Mouse (Mus musculus): ENCODE data around the gene Ribc2. TPM values are rescaled to one million over a fixed set of nuclear protein-coding genes. Genes with fewer than 3 reads are reported as not detected.

The Ribc2 gene
- polyA plus RNA-seq, 1 experiment from 2014 or later, result 0.15 TPM

DNA sequence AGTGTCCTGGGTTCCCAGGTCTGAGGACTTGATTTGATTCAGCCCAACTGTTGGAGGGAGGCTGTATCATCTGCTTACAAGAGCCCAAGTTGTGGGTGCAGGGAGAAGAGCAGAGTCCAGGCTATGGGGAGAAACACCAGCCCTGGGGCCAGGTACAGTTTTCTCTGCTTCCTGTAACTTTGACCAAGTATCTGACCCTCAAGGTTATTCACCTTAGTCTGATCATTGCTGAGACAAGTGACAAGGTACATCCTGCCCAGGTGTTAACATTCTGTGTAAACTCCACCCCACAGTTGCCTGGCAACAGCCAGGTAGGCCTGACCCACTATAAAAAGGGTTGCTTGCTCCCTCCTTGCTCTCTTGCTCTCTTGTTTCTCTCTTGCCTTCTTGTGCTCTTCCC lies 29.5 kb downstream of the Ribc2 start:
- no peaks in the 10 kb centered on the region for H3K36me3 ChIP-seq
- H3K4me3 ChIP-seq, result no peak overlapping the region
- H3K27ac ChIP-seq, result no peak overlapping the region
- DNase-seq (ENCODE audit: low spot score), result no peak
- no peaks in the 10 kb centered on the region for H3K9me3 ChIP-seq
- peaks cover 20% of the 10 kb centered on the region for H3K27me3 ChIP-seq (ENCODE audit: insufficient read depth, poor library complexity, severe bottlenecking)
- peaks cover 38% of the 10 kb centered on the region for H3K4me1 ChIP-seq

DNA sequence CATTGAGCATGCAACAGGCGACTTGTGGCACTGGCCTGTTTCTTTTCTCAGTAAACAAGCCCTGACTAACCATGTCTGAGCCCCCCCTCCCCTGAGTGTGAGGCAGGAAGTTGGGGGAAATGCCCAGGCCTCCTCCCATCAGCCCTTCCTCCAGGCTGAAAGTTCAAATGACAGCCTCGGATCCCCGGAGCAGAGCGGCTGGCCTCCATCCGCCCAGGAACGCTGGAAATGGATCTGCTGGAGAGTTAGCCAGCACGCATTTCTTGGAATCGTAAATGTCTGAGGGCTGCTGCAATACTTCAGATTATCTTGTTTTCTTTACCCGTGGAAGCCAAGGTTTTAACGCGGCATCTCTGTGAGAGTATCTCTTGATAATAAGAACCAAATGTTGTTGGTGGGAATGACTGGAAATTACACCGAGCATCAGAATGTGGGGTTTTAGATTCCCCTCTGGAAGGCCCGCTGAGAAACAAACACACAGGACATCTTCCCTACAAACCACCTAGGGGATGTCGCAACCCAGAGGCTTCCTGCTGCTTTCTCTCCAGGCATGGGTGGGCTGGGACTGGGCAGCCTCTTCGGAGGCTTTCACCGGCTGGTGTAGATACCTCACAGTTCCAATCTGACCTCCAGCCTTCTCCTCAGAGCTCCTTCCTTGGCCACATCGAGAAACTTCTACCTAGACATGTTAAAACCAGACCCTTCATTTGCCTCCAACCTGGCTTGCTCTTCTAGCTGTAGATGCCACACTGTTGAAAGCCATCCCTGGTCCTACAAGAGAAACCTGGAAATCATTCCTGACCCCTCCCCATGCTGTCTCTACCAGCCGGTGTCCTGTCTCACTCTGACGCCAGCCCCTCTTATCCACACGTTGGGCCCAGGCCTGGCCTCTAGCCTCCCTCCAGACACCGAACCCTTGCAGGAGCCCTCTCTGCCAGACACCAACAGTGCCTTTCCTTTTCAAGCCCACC lies 31.1 kb downstream of the Ribc2 start:
- Histone ChIP-seq H3K27ac (peak overlapping the region; percentile 57), H3K4me3 (0 out of 2 replicates have a peak overlapping the region, but pooled peaks have one; percentile 5), H3K27me3 (ENCODE audit: insufficient read depth, poor library complexity, severe bottlenecking) (peaks cover 20% of the 10 kb centered on the region), H3K36me3 (no peaks in the 10 kb centered on the region), H3K4me1 (peaks cover 38% of the 10 kb centered on the region), H3K9me3 (no peaks in the 10 kb centered on the region)
- 23% methylated on average over 21 of the region's 21 CpGs for WGBS
- DNase-seq (ENCODE audit: low spot score), result no peak

DNA sequence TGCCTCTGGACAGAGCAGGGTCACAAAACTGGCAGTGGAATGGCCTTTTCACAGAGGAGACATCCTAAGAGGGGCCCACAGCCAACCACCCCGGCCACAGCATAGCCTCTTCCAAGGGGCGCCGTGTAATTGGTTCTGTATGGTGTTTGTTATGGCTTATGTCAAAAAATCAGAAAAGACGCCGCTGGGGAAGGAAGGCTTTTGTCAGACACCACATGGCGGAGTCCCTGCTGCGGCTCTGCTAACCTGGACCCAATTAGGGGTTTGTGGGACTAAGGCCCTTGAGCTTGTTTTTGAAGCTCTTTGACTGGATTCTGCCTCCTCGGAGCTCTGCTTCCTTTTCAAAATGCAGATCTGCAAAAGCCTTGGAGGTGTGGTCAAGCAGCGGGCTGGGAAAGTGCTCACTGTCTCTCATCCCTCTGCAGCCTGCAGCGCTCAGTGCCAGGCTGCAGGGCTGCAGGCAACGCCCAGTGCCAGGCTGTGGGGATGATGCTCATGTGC lies 34.6 kb downstream of the Ribc2 start:
- DNase-seq (ENCODE audit: low spot score), result no peak
- no peaks in the 10 kb centered on the region for H3K36me3 ChIP-seq
- H3K27ac ChIP-seq, result peak overlapping the region; percentile 37; the same call in 1 of the 2 replicates
- 51% methylated on average over 11 of the region's 11 CpGs for WGBS
- H3K4me3 ChIP-seq, result no peak overlapping the region
- H3K4me1 ChIP-seq, result peaks cover 40% of the 10 kb centered on the region
- H3K9me3 ChIP-seq, result no peaks in the 10 kb centered on the region
- peaks cover 6% of the 10 kb centered on the region; the same call in 1 of the 2 replicates for H3K27me3 ChIP-seq (ENCODE audit: insufficient read depth, poor library complexity, severe bottlenecking)

DNA sequence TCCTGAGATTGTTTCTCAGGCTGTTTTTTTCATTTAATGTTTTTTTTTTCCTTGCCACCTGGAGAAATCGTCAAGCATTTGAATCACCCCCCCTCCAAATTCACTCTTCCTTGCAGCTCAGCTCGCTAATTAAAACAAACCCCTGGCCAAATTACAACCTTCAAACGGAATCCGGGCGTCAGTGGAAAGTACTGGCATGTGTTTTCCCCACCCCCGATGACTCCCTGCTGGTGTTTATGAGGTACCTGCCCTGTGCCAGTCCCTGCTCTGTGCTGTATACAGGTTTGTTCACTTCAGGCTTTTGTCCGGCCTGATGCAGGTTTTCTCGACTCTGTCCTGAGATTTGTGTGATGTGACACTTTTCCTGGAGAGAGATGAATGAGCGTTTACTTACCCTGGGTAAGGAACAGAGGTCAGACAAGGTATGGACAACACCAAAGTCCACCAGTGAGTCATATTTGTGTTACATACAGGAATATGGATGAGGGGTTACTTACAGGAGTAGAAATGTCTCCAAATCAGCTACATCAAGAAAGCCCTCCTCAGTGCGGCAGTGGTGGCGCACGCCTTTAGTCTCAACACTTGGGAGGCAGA lies 35.3 kb downstream of the Ribc2 start:
- no peak overlapping the region for H3K27ac ChIP-seq
- H3K4me3 ChIP-seq, result no peak overlapping the region
- WGBS, result 54% methylated on average over 12 of the region's 12 CpGs
- peaks cover 6% of the 10 kb centered on the region; the same call in 1 of the 2 replicates for H3K27me3 ChIP-seq (ENCODE audit: insufficient read depth, poor library complexity, severe bottlenecking)
- H3K9me3 ChIP-seq, result no peaks in the 10 kb centered on the region
- DNase-seq (ENCODE audit: low spot score), result no peak
- H3K4me1 ChIP-seq, result peaks cover 40% of the 10 kb centered on the region
- no peaks in the 10 kb centered on the region for H3K36me3 ChIP-seq

DNA sequence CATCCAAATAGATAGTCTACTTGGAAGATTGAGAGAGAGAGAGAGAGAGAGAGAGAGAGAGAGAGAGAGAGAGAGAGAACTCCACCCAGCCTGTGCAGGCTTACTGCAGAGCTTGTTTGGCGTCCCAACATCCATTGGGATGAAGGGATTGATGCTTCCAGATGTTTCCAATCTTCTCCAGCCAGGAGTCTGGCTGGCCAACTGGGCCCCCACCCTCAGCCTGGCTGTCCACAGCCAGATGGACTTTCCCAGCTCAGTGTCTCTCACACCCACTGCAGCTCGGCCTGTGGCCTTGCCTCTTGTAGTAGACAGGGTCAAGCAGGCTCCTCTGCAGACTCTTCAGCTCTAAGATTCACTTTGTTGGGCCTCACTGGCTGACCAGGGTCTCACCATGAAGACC lies 40.2 kb downstream of the Ribc2 start:
- Histone ChIP-seq H3K4me3 (no peak overlapping the region), H3K4me1 (peaks cover 48% of the 10 kb centered on the region), H3K36me3 (no peaks in the 10 kb centered on the region), H3K9me3 (no peaks in the 10 kb centered on the region), H3K27me3 (ENCODE audit: insufficient read depth, poor library complexity, severe bottlenecking) (no peaks in the 10 kb centered on the region), H3K27ac (peak overlapping the region; percentile 81; the same call in 1 of the 2 replicates)
- 60% methylated on average over 2 of the region's 2 CpGs for WGBS
- DNase-seq (ENCODE audit: low spot score), result no peak

DNA sequence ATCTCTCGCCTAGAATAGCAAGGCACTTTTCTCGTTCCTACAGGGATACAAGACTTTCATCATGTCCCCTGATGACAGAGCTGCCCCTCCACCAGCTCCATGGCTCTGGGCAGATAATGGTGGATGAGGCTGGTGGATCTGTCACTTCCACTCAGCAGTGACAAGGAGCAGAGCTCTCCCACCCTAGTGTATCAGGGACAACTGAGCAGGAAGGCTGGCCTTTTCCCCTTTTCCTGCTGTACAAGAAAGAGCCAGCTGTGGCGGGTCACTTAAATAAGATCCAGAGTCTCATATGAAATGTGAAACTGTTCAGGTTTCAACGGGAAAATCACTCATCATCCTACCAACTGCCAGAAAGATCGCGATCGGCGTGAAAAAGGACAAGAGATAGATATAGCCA lies 41.5 kb downstream of the Ribc2 start:
- peak overlapping the region; percentile 81 for H3K27ac ChIP-seq
- no peaks in the 10 kb centered on the region for H3K9me3 ChIP-seq
- H3K36me3 ChIP-seq, result no peaks in the 10 kb centered on the region
- peak; percentile 86 for DNase-seq (ENCODE audit: low spot score)
- H3K4me3 ChIP-seq, result peak overlapping the region; percentile 18; the same call in 1 of the 2 replicates
- peaks cover 53% of the 10 kb centered on the region for H3K4me1 ChIP-seq
- WGBS, result 35% methylated on average over 8 of the region's 8 CpGs
- H3K27me3 ChIP-seq (ENCODE audit: insufficient read depth, poor library complexity, severe bottlenecking), result no peaks in the 10 kb centered on the region

DNA sequence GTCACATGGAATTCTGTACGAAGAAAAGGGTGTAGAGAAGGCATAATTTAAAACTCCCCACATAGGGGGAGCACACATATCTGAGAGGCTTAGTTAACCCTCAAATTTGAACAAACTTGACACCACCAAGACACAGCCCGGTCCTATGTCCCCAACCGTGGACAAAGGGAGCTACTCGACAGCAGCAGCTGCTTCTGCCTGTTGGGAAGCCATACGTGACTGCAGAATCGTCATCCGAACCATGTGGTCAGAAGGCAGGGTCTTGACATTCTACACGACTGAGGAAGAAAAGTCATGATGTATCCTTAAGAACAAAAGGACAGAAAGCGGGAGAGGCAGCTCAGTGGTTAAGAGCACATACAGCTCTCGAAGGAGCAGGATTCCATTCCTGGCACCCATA lies 42.2 kb downstream of the Ribc2 start:
- Histone ChIP-seq H3K27ac (peak overlapping the region; percentile 81), H3K9me3 (no peaks in the 10 kb centered on the region), H3K27me3 (ENCODE audit: insufficient read depth, poor library complexity, severe bottlenecking) (no peaks in the 10 kb centered on the region), H3K4me1 (peaks cover 60% of the 10 kb centered on the region), H3K36me3 (no peaks in the 10 kb centered on the region), H3K4me3 (no peak overlapping the region)
- no peak for DNase-seq (ENCODE audit: low spot score)
- WGBS, result 57% methylated on average over 10 of the region's 10 CpGs

DNA sequence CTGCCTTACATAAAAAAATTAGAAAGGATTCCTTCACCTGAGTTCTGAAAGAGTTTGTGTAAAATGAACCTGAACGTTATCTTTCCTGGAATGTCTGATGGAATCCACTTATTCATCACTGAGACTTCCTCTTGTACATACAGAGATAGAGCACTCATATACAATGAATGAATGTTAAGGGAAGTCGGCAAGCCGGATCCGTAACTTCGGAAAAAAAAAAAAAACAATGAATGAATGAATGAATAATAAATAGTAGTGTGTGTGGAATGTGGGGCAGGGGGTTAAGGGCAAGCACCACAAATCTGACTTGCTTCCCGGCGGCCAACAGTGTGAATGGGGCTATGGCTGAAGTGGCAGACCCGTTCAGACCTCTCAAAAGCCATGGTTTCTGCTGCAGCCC lies 45.7 kb downstream of the Ribc2 start:
- Histone ChIP-seq H3K27ac (peak overlapping the region; percentile 84), H3K27me3 (ENCODE audit: insufficient read depth, poor library complexity, severe bottlenecking) (0 out of 2 replicates have a peak, but pooled peaks cover 4% of the 10 kb centered on the region), H3K9me3 (no peaks in the 10 kb centered on the region), H3K4me1 (peaks cover 66% of the 10 kb centered on the region), H3K4me3 (peak overlapping the region; percentile 27; the same call in 1 of the 2 replicates), H3K36me3 (no peaks in the 10 kb centered on the region)
- DNase-seq (ENCODE audit: low spot score), result peak; percentile 88
- WGBS, result 53% methylated on average over 8 of the region's 8 CpGs

DNA sequence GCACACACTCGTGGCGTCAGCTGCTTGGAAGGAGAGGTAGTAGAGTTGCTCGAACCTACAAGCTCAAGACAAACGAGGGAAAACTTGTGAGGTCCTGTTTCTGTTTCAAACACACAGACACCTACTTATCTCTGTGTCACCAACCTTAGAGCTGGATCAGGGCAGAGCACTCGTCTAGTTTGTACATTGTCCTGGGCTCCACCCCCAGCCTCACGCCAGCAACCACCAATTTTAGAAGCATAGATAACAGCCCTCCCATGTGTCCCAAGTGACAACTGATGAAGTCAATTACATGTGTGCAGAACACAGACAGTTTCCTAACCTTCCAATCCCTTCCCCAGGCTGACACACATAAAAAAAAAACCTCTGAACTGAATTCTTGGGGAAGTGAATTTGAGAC lies 46.3 kb downstream of the Ribc2 start:
- H3K4me1 ChIP-seq, result peaks cover 60% of the 10 kb centered on the region
- peak overlapping the region; percentile 84 for H3K27ac ChIP-seq
- H3K27me3 ChIP-seq (ENCODE audit: insufficient read depth, poor library complexity, severe bottlenecking), result 0 out of 2 replicates have a peak, but pooled peaks cover 4% of the 10 kb centered on the region
- no peaks in the 10 kb centered on the region for H3K36me3 ChIP-seq
- 32% methylated on average over 6 of the region's 6 CpGs for WGBS
- peak overlapping the region; percentile 27; the same call in 1 of the 2 replicates for H3K4me3 ChIP-seq
- DNase-seq (ENCODE audit: low spot score), result peak; percentile 85
- no peaks in the 10 kb centered on the region for H3K9me3 ChIP-seq

DNA sequence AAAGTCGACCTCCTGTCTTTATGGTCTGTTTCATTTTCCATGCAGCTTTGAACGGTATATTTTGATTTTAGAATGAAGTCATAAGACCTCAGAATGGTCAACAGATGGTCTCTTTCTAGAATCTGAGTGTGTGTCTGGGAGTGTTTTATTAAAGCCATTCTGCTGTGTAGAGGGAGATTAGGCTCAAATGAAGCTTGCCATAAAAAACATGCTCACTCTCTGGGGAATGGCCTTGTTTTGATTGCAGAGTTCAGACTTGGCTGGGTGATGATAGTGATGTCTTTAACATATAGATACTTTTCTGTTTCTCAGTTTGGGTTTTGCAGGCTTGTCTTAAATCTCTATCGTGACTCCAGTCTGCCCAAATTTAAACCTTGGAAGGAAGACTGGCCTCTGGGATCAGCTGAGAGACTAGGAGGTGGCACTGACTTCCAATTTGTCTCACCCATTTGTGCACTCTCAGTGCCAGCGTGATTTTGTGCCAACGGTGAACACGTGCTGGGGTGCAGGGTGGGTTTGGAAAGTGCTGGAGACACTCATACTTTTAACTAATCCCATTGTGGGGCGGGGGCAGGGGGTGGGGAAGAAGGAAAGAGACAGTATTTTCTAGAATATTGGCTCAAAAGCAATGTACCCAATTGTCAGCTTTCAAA lies 47.8 kb downstream of the Ribc2 start:
- no peak for DNase-seq (ENCODE audit: low spot score)
- Histone ChIP-seq H3K9me3 (no peaks in the 10 kb centered on the region), H3K36me3 (no peaks in the 10 kb centered on the region), H3K27me3 (ENCODE audit: insufficient read depth, poor library complexity, severe bottlenecking) (0 out of 2 replicates have a peak, but pooled peaks cover 4% of the 10 kb centered on the region), H3K27ac (peak overlapping the region; percentile 62), H3K4me1 (peaks cover 45% of the 10 kb centered on the region), H3K4me3 (no peak overlapping the region)
- whole genome bisulfite sequencing, result 76% methylated on average over 7 of the region's 7 CpGs

DNA sequence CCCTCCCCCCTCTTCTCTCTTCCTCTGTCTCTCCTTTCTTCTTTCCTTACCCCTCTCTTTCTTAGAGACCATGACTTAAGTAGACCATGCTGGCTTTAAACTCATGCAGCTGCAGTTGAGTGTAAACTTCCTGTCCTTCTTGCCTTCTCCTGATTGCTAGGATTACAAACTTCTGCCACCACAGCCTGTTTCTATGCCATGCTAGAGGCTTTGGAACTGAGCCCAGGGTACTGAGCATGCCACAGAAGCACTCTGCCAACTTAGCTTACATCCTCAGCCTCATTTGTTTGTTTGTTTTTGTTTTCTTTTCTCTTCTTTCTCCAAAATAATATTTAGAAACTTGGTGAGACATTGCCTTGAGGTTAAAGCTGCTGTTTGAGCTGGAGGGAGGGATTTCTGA lies 48.5 kb downstream of the Ribc2 start:
- H3K4me1 ChIP-seq, result peaks cover 44% of the 10 kb centered on the region
- H3K9me3 ChIP-seq, result no peaks in the 10 kb centered on the region
- no peak overlapping the region for H3K4me3 ChIP-seq
- no peaks in the 10 kb centered on the region for H3K36me3 ChIP-seq
- H3K27me3 ChIP-seq (ENCODE audit: insufficient read depth, poor library complexity, severe bottlenecking), result 0 out of 2 replicates have a peak, but pooled peaks cover 4% of the 10 kb centered on the region
- peak overlapping the region; percentile 62; the same call in 1 of the 2 replicates for H3K27ac ChIP-seq
- no peak for DNase-seq (ENCODE audit: low spot score)

DNA sequence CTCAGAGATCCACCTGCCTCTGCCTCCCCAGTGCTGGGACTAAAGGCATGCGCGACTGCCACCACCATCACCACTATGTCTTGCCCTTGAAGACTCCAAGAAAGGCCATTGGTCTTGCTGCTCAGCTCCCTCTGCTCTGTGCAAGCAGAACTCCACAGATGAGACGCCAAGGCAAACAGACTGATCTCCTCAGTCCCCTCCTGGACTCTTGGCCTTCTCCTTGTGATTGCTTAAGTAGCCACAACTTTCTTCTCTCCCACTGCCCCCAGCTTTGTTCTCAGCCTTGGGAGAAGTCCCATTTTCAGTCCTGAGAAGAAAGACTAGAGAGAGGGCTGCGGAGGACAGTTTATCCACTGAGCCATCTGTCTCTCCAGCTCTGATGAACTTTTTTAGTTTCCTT lies 50.2 kb downstream of the Ribc2 start:
- H3K27ac ChIP-seq, result no peak overlapping the region
- H3K9me3 ChIP-seq, result no peaks in the 10 kb centered on the region
- H3K27me3 ChIP-seq (ENCODE audit: insufficient read depth, poor library complexity, severe bottlenecking), result 0 out of 2 replicates have a peak, but pooled peaks cover 4% of the 10 kb centered on the region
- no peak overlapping the region for H3K4me3 ChIP-seq
- no peaks in the 10 kb centered on the region for H3K36me3 ChIP-seq
- H3K4me1 ChIP-seq, result peaks cover 37% of the 10 kb centered on the region
- WGBS, result 88% methylated on average over 4 of the region's 4 CpGs
- no peak for DNase-seq (ENCODE audit: low spot score)
